Mouse (Mus musculus) cerebellum, postnatal 10 days (tissue): ENCODE data around the gene Eif5a.

Experiments
- DNase-seq, 2 experiments: peaks; one replicate each; pipeline ENCODE4 v3.0.0; 2021; ENCODE audit warnings: mixed read lengths in 2 of 2

Gene Eif5a

GRCm38 (mm10) chr11:69901406-69901846 is 20.3 kb downstream of the Eif5a start:
- DNase-seq = peak; percentile 94 to 97

DNA sequence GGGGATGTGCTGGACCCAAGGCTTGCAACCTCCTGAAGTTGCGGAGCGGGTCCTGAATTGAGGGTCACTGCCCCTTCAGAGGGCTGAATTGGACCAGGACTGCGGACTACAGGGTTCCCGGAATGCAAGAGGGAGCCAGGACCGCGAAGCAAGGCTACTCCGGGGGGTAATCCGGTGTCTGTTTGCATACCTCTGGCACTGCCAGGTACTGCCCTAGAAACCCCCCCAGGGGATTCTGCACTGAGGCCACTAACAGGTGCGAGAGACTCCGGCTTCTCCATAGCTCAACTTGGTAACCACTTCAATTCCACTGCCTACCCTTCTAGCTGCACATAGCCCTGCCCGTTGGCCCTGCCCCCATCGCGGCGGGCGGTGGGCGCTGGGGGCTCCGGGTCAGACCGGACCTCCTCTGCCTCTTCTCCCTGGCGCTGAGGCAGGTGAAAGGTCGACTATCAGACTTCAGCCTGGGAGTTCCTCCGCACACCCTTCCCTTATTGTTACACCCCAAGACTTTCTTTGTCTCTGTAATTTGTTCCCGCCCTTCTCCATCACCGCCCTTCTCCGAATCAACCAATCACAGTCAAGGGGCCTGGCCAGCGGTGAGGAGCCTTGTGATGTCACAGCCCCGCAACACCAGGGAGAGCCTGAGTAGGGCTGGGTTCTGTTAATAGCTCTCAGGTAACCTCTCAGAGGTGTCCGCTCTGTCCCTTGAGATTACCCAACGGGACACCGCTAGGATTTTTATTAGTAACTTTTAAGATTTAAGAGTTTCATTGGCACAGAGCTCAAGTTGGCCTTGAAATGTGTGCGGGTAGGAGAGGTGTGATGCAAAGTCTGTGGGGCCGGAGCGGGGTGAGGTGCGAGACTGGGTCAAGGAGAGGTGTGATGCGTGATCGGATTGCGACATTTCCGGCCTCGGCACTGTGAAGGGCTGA is 21.0 kb downstream of the Eif5a start, which contains the start of the genes 2810408A11Rik and Neurl4:
Gene 2810408A11Rik, minus strand, starts transcription at position 517 of the 935 bp plus-strand sequence.
Gene Neurl4, plus strand, starts transcription at position 602 of the 935 bp plus-strand sequence.
- peak; percentile 92 to 94 for DNase-seq

DNA sequence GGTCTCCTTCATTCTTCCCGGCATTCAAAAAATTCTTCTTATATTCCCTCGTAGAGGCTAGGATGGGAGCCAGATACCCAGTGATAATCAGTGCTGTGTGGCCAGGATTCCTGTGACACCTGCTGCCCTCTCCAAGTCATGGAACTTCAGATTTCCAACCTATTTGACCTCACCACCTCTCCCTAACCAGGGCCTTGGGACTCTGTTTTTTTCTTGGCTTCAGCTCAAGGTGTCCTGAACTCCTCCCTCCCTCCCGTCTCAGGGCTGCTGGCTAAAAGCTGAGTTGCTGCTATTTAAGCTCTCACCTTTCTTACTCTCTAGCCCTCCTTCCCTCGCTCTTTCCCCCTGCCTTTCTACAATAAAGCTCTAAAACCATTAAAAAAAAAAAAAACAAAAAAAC is 21.9 kb downstream of the Eif5a start:
- peak; percentile 29 to 40 for DNase-seq

- no peak for DNase-seq
Measured at GRCm38 (mm10) chr11:69895291-69895690, 26.5 kb downstream of the Eif5a start, which contains the start of gene Acap1. Gene Acap1, minus strand, starts transcription at chr11:69895539.

GRCm38 (mm10) chr11:69894671-69895070 is 27.1 kb downstream of the Eif5a start:
- no peak for DNase-seq

DNA sequence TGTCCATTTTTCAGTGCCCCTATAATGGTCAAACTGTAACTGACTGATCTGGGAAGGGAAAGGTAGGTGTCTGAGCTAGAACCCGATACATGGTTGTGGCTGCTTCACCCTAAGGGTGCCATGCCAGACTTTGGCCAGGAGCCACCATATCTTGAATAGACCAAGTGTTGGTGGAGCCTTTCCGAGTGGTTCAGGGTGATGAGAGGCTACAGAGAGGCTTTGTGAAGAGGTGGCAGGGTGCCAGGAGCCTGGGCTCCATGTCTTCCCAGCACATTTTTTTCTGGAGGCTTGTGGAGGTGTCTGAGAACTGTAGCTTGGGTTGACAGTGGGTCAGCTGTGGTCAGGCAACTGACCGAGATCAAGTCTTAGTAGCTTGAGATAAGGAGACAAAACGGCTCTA is 30.3 kb downstream of the Eif5a start:
- peak; percentile 52 to 64 for DNase-seq

- no peak for DNase-seq
Measured at GRCm38 (mm10) chr11:69886907-69887635, 34.7 kb downstream of the Eif5a start.

DNA sequence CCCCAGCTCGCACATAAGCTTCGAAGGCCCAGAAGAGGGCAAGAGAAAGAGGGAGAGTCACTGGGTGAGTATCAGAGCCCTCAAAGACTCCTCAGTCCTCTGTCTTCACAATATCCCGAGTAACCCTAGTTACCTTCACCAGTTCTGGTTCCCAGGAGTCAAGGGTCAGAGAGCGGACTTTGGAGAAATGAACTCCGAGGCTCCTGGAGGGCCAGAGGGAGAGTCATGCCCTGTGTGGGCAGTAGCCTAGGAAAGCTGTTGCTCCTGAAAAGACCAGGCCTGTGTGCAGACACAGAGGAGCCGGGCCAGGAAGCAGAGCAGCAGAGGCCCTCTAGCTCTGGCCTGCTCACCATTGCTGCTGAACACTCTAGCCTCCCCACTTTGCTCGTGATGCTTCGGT is 37.1 kb downstream of the Eif5a start:
- DNase-seq = no peak

- DNase-seq = no peak
Measured at GRCm38 (mm10) chr11:69884240-69884639, 37.5 kb downstream of the Eif5a start.

- DNase-seq = no peak
Measured at GRCm38 (mm10) chr11:69883527-69884151, 38.1 kb downstream of the Eif5a start.

DNA sequence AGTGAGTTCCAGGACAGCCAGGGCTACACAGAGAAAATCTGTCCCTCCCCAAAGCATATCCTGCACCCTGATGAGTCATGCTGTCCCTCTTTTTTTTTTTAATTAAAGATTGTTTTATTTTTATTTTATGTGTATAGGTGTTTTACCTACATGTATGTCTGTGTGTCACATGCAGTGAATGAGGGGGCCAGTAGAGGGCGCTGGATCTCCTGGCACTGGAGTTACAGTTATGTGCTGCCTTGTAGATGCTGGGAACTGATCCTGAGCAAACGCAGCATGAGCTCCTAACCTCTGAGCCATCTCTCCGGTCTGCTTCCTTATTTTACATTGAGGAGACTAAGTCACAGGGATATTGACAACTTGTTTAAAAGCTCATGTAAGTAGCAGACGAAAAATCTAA is 38.7 kb downstream of the Eif5a start:
- peak; percentile 50 to 61 for DNase-seq

DNA sequence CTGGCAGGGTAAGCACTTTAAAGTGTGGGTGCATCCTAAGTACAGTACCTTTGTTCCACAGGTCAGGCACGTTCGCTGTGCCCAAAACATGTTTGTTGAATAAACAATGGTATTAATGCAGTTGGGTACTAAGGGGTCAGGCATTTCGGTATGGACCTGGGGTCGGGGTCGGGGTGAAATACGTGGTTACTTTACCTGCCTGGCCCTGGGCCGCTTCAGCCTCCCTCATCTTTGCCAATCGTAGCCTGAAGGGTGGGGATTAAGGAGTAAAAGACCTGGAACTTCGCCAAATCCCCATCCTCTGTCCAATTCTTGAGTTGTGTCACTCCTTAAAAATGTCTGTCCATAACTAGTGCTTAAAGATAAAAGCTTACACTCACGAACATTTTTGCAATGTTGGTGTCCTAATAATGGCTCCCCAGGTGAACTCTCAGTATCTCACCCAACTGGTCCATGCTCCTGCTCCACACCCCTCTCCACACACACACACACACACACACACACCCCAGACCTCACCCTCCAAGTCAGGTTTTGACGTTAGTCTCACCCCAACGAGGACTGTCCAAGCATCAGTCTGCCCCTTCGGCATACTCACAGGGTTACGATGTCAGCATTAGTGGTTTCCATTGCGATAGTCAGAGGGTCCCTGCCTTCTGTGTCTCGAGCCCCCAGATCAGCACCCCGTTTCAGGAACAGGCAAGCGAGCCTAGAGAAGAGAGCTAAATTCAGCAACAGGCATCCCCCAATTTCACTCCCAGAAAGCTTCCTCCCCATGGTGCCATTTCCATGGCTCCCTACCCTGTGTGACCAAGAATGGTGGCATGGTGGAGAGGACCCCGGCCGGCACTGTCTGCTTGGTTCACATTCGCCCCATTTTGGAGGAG is 39.7 kb downstream of the Eif5a start:
- peak in 1 of 2 experiments; percentile 30 for DNase-seq

GRCm38 (mm10) chr11:69880853-69881603 is 40.7 kb downstream of the Eif5a start, which contains the start of gene Kctd11:
Gene Kctd11, minus strand, starts transcription at chr11:69881406.
- DNase-seq = peak; percentile 80 to 87

DNA sequence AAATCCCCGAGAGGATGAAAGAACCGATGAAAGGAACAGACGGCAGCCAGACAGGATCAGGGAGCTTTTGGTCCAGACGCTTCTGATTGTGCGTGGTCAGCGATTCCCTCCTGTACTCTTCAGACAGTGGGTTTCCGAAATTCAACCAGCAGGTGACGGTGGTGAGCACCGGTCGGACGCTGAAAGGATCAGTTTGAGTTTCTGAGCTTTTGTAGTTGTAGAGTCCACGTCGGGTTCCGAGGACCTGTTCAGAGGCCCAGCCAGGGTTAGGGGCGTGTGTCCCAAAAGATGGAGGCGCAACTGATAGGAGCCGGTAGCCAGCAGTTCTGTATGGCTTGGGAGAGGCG is 41.3 kb downstream of the Eif5a start:
- peak; percentile 77 to 81 for DNase-seq

DNA sequence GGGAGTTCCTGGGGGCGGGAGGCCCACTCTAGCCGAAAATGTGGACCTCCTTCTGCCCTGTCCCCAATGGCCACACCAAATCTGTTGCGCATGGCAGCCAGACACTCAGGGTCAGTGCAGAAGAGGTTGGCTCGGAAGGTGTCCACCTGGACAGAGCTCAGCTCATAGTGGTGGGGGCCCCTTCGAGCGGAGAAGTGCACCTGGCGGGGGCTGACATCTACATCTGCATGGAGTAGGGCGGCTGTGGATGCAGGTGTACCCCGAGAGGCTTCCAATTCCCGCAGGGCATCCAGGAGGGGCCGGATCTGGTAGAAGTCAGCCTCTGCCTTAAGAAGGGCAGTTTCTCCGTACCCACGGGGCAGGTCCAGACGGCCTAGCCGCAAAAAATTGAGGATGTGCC is 42.0 kb downstream of the Eif5a start:
- DNase-seq = peak in 1 of 2 experiments; percentile 18

- no peak for DNase-seq
Measured at GRCm38 (mm10) chr11:69878952-69879351, 42.8 kb downstream of the Eif5a start.

DNA sequence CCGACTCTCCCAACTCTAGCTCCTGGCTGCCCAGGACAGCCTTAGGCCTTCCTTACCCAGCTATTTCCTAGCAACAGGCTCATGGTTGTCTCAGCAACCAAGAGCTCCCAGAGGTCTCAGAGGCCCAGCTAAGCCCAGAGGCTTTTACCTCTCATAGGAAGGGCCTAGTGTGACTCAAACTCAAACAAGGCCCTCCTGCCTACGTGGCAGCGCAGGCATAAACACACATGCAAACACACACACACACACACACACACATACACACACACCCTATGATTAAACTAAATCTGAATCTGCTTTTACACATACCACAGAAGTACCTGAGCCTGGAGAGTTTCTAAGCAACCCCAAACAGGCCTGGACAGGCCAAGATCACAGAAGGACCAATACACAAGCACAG is 43.4 kb downstream of the Eif5a start:
- DNase-seq = no peak

GRCm38 (mm10) chr11:69877878-69878277 is 43.9 kb downstream of the Eif5a start, which contains the start of gene Tmem95:
Gene Tmem95, minus strand, starts transcription at chr11:69878018.
- peak in 1 of 2 experiments; percentile 34 for DNase-seq

- DNase-seq = peak; percentile 93 to 95
Measured at GRCm38 (mm10) chr11:69876867-69877266, 44.9 kb downstream of the Eif5a start.

DNA sequence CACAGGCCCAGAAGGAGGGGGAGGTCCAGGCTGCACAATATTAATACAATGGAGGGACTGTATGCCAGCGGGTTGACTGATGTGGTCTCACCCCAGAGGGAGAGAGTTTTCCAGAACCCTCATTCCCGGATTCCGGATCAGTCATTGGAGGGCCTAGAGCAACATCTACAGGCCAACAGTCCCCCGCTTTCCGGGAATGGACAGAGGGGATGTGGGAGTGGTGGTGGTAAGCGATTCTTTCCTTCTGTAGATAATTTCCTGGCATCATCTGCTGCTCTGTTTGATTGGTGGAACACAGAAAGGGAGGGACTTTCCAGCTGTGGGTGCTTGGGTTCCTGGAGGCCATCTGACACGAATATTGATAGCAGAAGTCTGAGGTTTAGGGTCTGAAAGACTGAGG is 45.6 kb downstream of the Eif5a start:
- no peak for DNase-seq

DNA sequence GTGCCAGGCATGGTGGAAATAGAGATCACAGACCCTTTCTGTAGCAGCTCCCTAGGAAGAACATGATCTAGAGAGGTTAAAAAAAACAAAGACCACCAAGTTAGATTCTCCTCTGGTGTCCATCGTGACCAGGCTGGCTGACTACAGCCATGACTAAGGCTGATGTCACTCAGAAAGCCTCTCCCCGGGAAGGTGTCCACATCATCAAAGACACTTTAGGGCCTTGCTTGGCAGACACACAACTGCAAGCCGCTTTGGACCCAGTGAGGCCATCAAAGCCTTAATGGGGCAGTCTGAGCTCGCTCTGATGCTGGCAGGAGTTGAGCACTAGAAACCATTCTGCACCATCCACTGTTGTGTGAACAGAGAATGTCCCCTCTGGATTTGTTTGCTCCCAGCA is 49.3 kb downstream of the Eif5a start:
- DNase-seq = no peak
